Mouse (Mus musculus) Patski (cell line): ENCODE data around the gene Arpc5l. TPM values are rescaled to one million over a fixed set of nuclear protein-coding genes. Genes with fewer than 3 reads are reported as not detected.

Experiments used
- ATAC-seq: fragments of 100-300 bp; one replicate; pipeline ENCODE4 v1.8.0; 2021
- CTCF ChIA-PET: fragments of 350-600 bp; sonication (Branson Sonifier 250); formaldehyde crosslinking; loops from one replicate; lab custom pipeline; 2022; ENCODE audit warnings: inconsistent platforms; lab: Charles Lee
- POLR2A ChIA-PET: fragments of 350-600 bp; sonication (Branson Sonifier 250); formaldehyde crosslinking; loops from one replicate; lab custom pipeline; 2022; ENCODE audit warnings: antibody characterized with exemption, inconsistent platforms; lab: Charles Lee
- DNase-seq: peaks from one replicate; pipeline ENCODE4 v3.0.0-alpha.2; 2011; ENCODE audit warnings: low read depth, low spot score
- H3K27me3 ChIP-seq: fragments of 371-371 bp; one replicate; pipeline ENCODE4 v1.5.1; 2021
- CTCF ChIP-seq: fragments of 100-300 bp; IDR thresholded peaks from one replicate; pipeline ENCODE4 v1.5.1; 2021
- in situ Hi-C: fragments of 300-500 bp; cut with MboI; formaldehyde crosslinking; loops from 3 replicates; pipeline ENCODE4 v1.11.1; 2018; ENCODE audit warnings: low pct_unique_long_range_greater_than_20kb, mixed read lengths
- polyA plus RNA-seq: library from polyadenylated mRNA; unstranded; gene quantifications from one replicate; pipeline ENCODE4 v1.2.3, GENCODE M21; 2021

Arpc5l gene
- polyA plus RNA-seq, 1 experiment from 2014 or later, result 93.2 TPM

DNA sequence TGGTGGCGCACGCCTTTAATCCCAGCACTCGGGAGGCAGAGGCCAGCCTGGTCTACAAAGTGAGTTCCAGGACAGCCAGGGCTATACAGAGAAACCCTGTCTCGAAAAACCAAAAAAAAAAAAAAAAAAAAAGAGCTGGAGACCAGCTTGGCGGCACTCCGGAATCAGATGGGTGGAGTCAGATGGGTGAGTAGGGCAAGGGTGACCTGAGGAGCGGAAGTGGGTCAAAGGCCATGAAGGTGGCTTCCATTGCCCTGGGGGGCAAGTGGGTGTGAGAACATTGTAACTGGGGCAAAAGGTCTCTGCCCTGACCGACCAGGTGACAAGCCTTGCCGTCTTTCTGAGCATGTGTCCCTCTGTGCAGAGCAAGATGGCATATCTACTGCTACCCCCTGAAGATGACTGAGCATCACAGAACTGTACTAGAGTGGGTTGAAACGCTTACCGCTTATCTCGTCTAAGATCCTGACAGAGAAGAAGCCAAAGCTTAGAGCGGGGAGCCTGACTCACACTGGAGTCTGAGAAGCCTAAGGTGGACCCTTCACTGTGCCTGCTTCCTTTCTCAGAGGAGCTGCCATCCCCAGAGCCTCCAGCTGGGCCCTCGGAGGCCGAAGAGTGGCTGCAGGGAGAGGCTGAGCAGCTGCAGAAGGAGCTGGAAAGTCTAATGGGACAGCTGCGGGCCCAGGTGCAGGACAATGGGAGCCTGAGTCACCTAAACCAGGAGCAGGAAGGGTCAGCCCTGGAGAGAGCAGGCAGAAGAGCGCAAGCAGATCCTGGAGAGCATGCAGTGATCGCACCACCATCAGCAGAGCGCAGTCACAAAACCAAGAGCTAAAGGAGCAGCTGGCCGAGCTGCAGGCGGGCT lies 29.0 kb upstream of the Arpc5l start:
- CTCF ChIA-PET, result interaction anchor here (1.3 kb wide), 1 partner anchor 11 kb away, joined by 3 read pairs; no protein-coding TSS in a partner anchor
- peaks cover 18% of the 10 kb centered on the region for H3K27me3 ChIP-seq
- in situ Hi-C loops, result no loop called here
- TF ChIP-seq CTCF, result no peak
- ATAC-seq, result no peak
- POLR2A ChIA-PET, result no interaction called here
- DNase-seq, result no peak

GRCm38 (mm10) chr2:38977837-38978236 lies 27.3 kb upstream of the Arpc5l start:
- in situ Hi-C loops, result no loop called here
- DNase-seq, result no peak
- peaks cover 18% of the 10 kb centered on the region for H3K27me3 ChIP-seq
- ChIA-PET POLR2A (no interaction called here), CTCF (no interaction called here)
- TF ChIP-seq CTCF, result no peak
- no peak for ATAC-seq

- TF ChIP-seq CTCF, result no peak
- CTCF ChIA-PET, result no interaction called here
- DNase-seq, result no peak
- POLR2A ChIA-PET, result no interaction called here
- no peak for ATAC-seq
- in situ Hi-C loops, result no loop called here
- H3K27me3 ChIP-seq, result peaks cover 9% of the 10 kb centered on the region
Measured at GRCm38 (mm10) chr2:38983456-38983855, 21.7 kb upstream of the Arpc5l start.

DNA sequence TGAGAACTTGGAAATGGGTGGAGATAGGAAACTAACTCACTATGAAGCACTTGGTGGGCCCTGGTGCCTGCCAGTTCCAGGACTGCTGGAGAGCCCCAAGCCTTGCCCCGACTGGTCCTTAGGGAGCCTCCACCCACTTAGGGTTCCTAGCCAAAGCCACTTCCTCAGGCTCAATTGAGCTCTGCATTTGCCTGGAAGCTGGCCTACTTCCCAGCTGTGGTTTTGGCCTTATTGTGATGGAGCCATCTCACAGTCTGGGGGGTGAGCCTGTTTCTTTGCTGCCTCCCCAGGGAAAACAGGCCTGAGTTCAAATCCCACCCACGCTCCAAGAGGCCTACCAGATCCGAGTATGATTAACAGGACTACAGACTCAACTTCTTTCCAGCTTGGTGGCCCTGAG lies 18.6 kb upstream of the Arpc5l start:
- CTCF ChIA-PET, result interaction anchor here (1.0 to 1.3 kb wide), 2 partner anchors 10 to 12 kb away, joined by 3 to 5 read pairs; no protein-coding TSS in a partner anchor
- POLR2A ChIA-PET, result no interaction called here
- DNase-seq (no peak), ATAC-seq (no peak)
- no peak for TF ChIP-seq CTCF
- H3K27me3 ChIP-seq, result no peaks in the 10 kb centered on the region
- in situ Hi-C loops, result no loop called here

DNA sequence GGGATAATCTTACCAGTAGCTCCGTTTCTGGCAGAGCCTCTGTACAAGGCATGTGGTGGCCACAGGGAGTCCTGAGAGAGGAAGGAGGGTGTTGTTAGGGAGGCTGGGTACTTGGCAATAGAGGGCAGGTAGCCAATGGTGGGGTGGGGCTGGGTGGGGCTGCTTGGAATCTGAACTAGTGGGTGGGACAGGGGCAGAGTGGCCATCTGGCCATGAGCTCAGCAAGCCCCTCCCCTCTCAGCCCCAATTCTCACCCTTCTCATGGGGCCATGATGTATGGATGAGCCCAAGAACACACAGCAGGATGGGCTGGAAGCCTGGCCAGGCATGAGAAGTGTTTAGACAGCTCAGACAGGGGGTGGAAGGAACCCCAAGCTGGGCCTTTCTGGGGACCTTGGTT lies 17.8 kb upstream of the Arpc5l start:
- TF ChIP-seq CTCF, result no peak
- ATAC-seq, result no peak
- DNase-seq, result no peak
- CTCF ChIA-PET, result interaction anchor here (1.0 kb wide), 1 partner anchor 11 kb away, joined by 3 read pairs; no protein-coding TSS in a partner anchor
- H3K27me3 ChIP-seq, result no peaks in the 10 kb centered on the region
- in situ Hi-C loops, result no loop called here
- POLR2A ChIA-PET, result no interaction called here

DNA sequence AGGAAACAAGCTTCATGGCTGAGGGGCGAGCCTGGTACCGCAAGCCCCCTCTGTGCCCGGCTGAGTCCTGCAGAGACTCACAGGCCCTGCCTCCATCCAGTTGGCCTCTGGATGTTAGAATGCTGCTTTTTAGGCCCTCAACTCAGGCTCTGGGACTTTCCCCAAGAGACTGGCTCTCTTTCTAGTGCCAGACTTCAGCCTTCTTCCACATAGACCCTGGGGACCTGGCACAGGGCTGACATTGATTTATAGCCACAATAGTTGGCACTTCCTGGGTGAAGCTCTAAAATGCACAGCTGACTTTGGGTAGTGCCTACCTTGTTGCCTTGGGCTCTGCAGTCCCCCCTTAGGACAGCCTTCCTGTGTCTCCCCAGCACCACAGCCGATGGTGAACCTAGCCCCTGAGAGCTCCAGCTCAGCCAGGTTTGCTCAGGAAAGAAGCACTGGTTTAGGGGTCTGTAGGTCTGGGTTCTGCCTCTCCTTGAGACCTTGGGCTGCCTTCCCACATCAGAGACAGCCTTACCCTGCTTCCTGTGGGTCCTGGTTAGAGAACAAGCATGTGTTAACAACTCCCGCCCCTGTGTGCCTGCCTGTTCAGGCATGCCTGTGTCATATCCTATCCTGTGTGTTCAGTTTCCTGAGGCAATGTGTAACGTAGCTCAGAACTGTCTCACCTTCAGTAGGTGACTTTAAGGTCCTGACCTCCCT lies 17.2 kb upstream of the Arpc5l start:
- CTCF ChIA-PET, result interaction anchor here (1.0 kb wide), 1 partner anchor 11 kb away, joined by 3 read pairs; no protein-coding TSS in a partner anchor
- POLR2A ChIA-PET, result no interaction called here
- no peak for DNase-seq
- in situ Hi-C loops, result no loop called here
- TF ChIP-seq CTCF, result no peak
- ATAC-seq, result no peak
- H3K27me3 ChIP-seq, result no peaks in the 10 kb centered on the region

DNA sequence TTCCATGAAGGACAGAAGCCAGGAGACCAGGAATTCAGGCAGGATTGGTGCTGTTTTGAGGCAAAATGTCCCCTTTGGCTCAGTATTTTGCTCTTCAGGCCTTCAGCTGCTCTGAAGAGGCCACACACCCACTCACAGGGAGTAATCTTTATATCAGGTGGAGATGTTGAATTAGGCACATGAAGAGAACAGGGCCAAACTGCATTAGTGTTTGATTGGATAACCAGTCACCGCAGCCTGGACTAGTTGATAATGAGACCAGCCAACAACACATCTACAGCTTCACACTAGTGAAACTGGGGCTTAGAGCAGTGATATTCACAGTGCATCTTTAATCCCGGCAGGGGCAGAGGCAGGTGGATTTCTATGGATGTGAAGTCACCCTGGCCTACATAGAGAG lies 16.2 kb upstream of the Arpc5l start:
- in situ Hi-C loops, result no loop called here
- DNase-seq (no peak), ATAC-seq (no peak)
- no peak for TF ChIP-seq CTCF
- POLR2A ChIA-PET, result no interaction called here
- CTCF ChIA-PET, result no interaction called here
- H3K27me3 ChIP-seq, result no peaks in the 10 kb centered on the region

DNA sequence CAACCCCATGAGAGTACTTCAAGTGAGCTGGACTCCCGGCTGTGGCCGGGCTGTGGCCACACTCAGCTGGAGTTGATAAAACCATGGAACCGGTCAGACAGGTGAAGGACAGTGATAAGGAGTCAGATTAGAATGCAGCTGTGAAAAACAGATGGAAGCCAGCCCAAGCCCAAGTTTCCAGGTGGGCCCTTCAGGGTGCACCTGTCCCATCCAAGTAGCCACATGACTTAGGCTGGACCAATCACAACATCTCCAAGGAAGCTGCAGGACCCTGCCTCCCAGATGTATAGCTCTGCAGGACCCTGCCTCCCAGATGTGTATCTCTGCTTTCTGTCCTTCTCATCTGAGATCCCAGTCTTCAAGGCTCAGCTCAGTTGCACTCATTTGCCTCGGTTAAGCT lies 13.1 kb upstream of the Arpc5l start:
- ATAC-seq (no peak), DNase-seq (no peak)
- no peak for TF ChIP-seq CTCF
- H3K27me3 ChIP-seq, result no peaks in the 10 kb centered on the region
- POLR2A ChIA-PET, result no interaction called here
- in situ Hi-C loops, result no loop called here
- CTCF ChIA-PET, result no interaction called here

- no peaks in the 10 kb centered on the region for H3K27me3 ChIP-seq
- no peak for TF ChIP-seq CTCF
- in situ Hi-C loops, result no loop called here
- POLR2A ChIA-PET, result no interaction called here
- ATAC-seq, result no peak
- CTCF ChIA-PET, result no interaction called here
- no peak for DNase-seq
Measured at GRCm38 (mm10) chr2:38992452-38992851, 12.7 kb upstream of the Arpc5l start.

- no peaks in the 10 kb centered on the region for H3K27me3 ChIP-seq
- ATAC-seq (peak; percentile 85), DNase-seq (peak; percentile 76)
- POLR2A ChIA-PET, result interaction anchor here (1.9 kb wide), 1 partner anchor 10 kb away, joined by 7 read pairs; no protein-coding TSS in a partner anchor
- TF ChIP-seq CTCF, result no peak
- CTCF ChIA-PET, result interaction anchor here (0.7 to 2.3 kb wide), 11 partner anchors 11 to 175 kb away, joined by 3 to 13 read pairs (median 4); partner anchors contain the start of gene Nr6a1
- in situ Hi-C loops, result loop anchor here (5.0 kb wide), 2 partner anchors 70 to 200 kb away; partner anchors contain the start of gene Nr6a1
Measured at GRCm38 (mm10) chr2:38997386-38998374, 7.5 kb upstream of the Arpc5l start, which contains the start of gene Wdr38. TSS of gene Wdr38 (plus strand) at chr2:38997476.
